Mouse (Mus musculus) intestine, embryonic 15.5 days (tissue): ENCODE measurements around the gene Cebpb. TPM values are rescaled to one million over a fixed set of nuclear protein-coding genes. Genes with fewer than 3 reads are reported as not detected.

Source experiments
- polyA plus RNA-seq: library from polyadenylated mRNA; unstranded; fragments of >200 nt; fragmentation: Nextera tagmentation; extraction: Ambion mirVana; gene quantifications from 2 replicates; pipeline ENCODE4 v1.2.1, GENCODE M21; 2015

Gene Cebpb
- polyA plus RNA-seq, 1 experiment from 2014 or later = 24.3 TPM

Other genes starting within 250 kb of the Cebpb start
- 65.3 and 73.3 TPM in 2 replicates for gene Rnf114, start 196.3 kb upstream of the Cebpb start, polyA plus RNA-seq
- gene Spata2, start 196.0 kb upstream of the Cebpb start, polyA plus RNA-seq = 12.7 and 13.8 TPM in 2 replicates
- 14.3 and 16.1 TPM in 2 replicates for gene Snai1, start 150.7 kb upstream of the Cebpb start, polyA plus RNA-seq
- gene Ube2v1, start 56.8 kb upstream of the Cebpb start, polyA plus RNA-seq = 268 and 270 TPM in 2 replicates
- gene Gm20431, start 27.4 kb upstream of the Cebpb start, polyA plus RNA-seq = 0.40 and 7.2 TPM in 2 replicates
- 35.1 and 38.6 TPM in 2 replicates for gene Tmem189, start 907 bp downstream of the Cebpb start, polyA plus RNA-seq
- 41.1 and 54.2 TPM in 2 replicates for gene Ptpn1, start 243.1 kb downstream of the Cebpb start, polyA plus RNA-seq